Mouse (Mus musculus): Measurements from ENCODE around the gene Nipa1. TPM values are rescaled to one million over a fixed set of nuclear protein-coding genes. Genes with fewer than 3 reads are reported as not detected.

The Nipa1 gene
- polyA plus RNA-seq, 1 experiment from 2014 or later: 3.6 TPM

DNA sequence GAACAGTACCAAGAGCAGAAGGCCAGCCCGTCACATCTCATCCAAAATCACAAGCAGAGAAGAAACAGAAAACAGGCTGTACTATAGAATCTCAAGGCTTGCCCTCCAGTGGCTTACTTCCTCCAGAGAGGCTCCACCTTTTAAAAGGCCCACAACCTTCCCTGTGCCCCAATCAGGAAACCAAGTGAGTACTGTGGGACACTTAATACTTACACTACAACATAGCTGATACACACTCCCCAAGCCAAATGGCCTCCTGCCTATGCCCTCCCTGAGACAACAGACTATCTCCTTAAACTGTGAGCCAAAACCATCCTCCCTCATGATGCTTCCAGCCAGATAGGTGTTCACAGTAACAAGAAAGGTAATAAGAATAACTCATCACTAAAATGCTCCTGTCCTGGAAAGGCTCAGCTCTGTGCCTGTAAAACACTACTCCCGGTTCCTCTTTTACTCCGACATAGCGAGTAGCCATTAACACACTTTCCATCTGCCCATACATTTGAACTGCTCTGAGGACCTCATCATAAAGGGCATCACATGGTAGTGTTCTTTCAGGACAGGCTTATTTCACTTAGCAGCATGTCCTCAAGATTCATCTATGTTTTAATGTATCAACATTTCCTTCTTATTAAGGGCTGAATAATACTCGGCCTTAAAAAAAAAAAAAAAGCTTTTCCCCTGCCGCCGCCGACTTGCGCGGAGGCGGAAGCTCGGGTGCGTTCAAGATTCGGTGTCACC is 6.3 kb downstream of the Nipa1 start:
- Histone ChIP-seq H3K4me3 (replicated peaks; ENCODE audit: low read depth, low read length) (no peak overlapping the region), H3K4me1 (replicated peaks; ENCODE audit: insufficient read depth, low read length) (no peaks in the 10 kb centered on the region), H3K36me3 (ENCODE audit: insufficient read depth, low read length) (no peaks in the 10 kb centered on the region), H3K27me3 (ENCODE audit: insufficient read depth, low read length) (no peaks in the 10 kb centered on the region), H3K27ac (no peak overlapping the region), H3K9me3 (replicated peaks; ENCODE audit: low read length) (no peaks in the 10 kb centered on the region), H3K4me2 (ENCODE audit: low read length) (no peak overlapping the region), H3K9ac (ENCODE audit: low read depth, low read length) (no peak overlapping the region)
- ATAC-seq (replicated peaks; ENCODE audit: low FRiP score, low read depth) (no peak), DNase-seq (ENCODE audit: low spot score) (no peak)
- no peak for TF ChIP-seq CTCF (IDR thresholded peaks at IDR 0.05; ENCODE audit: low read depth)
- 95% methylated on average over 14 of the region's 14 CpGs for WGBS

DNA sequence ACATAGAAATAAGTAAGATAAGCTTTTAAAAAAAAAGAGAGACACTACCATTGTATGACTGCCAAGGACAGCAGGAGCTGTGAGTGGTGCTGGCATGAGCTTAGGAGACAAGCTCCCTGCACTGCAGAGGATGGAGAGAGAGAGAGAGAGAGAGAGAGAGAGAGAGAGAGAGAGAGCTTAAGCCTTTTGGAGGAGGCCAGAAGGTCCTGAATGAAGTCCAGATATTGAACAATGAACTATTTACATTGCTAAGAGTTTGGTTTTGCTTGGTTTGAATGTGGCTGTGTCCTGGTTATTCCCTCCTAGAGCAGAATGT is 8.8 kb downstream of the Nipa1 start:
- DNase-seq (ENCODE audit: low spot score) (no peak), ATAC-seq (replicated peaks; ENCODE audit: low FRiP score, low read depth) (no peak)
- no peaks in the 10 kb centered on the region for H3K4me1 ChIP-seq (replicated peaks; ENCODE audit: insufficient read depth, low read length)

DNA sequence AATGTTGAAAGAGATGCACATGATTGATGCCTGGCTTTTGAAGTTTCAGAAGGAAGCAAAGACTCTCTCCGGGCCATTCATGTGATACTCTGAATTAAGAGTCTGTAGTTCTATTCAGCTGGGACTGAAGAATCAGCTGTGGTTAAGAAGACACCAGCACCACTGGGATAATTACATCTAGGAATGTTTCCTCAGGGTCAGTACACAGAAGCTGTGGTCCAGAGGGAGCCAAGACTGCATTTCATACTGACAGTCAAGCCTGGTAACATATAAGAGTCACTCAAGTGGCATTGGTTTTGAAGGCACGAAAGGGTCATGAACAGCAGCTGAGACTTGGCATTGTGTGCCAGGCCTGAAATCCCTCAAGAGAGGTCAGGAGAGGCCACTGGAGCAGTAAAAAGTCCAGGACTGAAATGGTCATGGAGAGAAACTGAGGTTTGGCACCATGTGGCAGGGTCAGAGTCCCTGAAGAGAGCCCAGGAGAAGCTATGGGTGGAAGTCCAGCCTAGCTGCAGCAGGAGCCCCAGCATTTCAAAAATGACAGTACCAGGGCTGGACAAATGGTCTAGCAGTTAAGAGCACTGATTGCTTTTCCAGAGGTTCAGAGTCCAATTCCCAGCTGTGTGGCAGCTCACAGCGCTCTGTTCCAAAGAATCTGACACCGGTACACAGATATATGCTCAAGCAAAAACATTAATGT is 9.3 kb downstream of the Nipa1 start:
- DNase-seq (ENCODE audit: low spot score): no peak
- Histone ChIP-seq H3K4me2 (ENCODE audit: low read length) (no peak overlapping the region), H3K4me3 (replicated peaks; ENCODE audit: low read depth, low read length) (no peak overlapping the region), H3K4me1 (replicated peaks; ENCODE audit: insufficient read depth, low read length) (no peaks in the 10 kb centered on the region), H3K36me3 (ENCODE audit: insufficient read depth, low read length) (no peaks in the 10 kb centered on the region), H3K27me3 (ENCODE audit: insufficient read depth, low read length) (no peaks in the 10 kb centered on the region), H3K9me3 (replicated peaks; ENCODE audit: low read length) (no peaks in the 10 kb centered on the region), H3K27ac (no peak overlapping the region), H3K9ac (ENCODE audit: low read depth, low read length) (no peak overlapping the region)
- 81% methylated on average over 4 of the region's 4 CpGs for WGBS
- no peak for TF ChIP-seq CTCF (IDR thresholded peaks at IDR 0.05; ENCODE audit: low read depth)
- no peak for ATAC-seq (replicated peaks; ENCODE audit: low FRiP score, low read depth)

More for the DNA sequence above, 8.8 kb downstream of the Nipa1 start:
- TF ChIP-seq CTCF (IDR thresholded peaks at IDR 0.05; ENCODE audit: low read depth): no peak
- Histone ChIP-seq H3K27ac (no peak overlapping the region), H3K36me3 (ENCODE audit: insufficient read depth, low read length) (no peaks in the 10 kb centered on the region), H3K9me3 (replicated peaks; ENCODE audit: low read length) (no peaks in the 10 kb centered on the region), H3K9ac (ENCODE audit: low read depth, low read length) (no peak overlapping the region), H3K27me3 (ENCODE audit: insufficient read depth, low read length) (no peaks in the 10 kb centered on the region), H3K4me2 (ENCODE audit: low read length) (no peak overlapping the region), H3K4me3 (replicated peaks; ENCODE audit: low read depth, low read length) (no peak overlapping the region)

DNA sequence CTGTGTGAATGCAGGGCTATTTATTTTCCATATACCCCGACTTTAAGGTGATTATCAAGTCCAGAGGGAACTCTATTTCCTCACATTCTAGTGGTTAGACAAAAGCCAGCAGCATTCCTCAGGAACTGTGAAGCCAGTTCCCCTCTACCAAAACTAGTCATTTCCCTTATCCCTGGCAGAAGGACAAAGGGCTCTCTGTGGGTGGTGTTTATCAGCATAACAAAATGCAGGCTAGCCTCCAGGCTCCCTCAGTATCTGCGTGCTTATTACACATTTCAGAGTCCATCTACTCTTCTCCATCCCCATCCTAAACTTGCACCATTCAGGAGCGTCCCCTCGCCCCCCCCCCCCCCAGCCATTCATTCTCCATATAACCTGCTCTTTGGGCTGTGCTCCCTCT is 20.8 kb downstream of the Nipa1 start:
- H3K4me1 ChIP-seq (replicated peaks; ENCODE audit: insufficient read depth, low read length): no peaks in the 10 kb centered on the region
- no peak overlapping the region for H3K4me3 ChIP-seq (replicated peaks; ENCODE audit: low read depth, low read length)
- 21% methylated on average over 3 of the region's 4 CpGs for WGBS
- H3K27ac ChIP-seq: no peak overlapping the region
- no peaks in the 10 kb centered on the region for H3K36me3 ChIP-seq (ENCODE audit: insufficient read depth, low read length)
- ATAC-seq (replicated peaks; ENCODE audit: low FRiP score, low read depth): no peak
- DNase-seq (ENCODE audit: low spot score): no peak
- H3K4me2 ChIP-seq (ENCODE audit: low read length): no peak overlapping the region
- no peaks in the 10 kb centered on the region for H3K9me3 ChIP-seq (replicated peaks; ENCODE audit: low read length)
- no peak for TF ChIP-seq CTCF (IDR thresholded peaks at IDR 0.05; ENCODE audit: low read depth)
- no peak overlapping the region for H3K9ac ChIP-seq (ENCODE audit: low read depth, low read length)
- H3K27me3 ChIP-seq (ENCODE audit: insufficient read depth, low read length): no peaks in the 10 kb centered on the region

DNA sequence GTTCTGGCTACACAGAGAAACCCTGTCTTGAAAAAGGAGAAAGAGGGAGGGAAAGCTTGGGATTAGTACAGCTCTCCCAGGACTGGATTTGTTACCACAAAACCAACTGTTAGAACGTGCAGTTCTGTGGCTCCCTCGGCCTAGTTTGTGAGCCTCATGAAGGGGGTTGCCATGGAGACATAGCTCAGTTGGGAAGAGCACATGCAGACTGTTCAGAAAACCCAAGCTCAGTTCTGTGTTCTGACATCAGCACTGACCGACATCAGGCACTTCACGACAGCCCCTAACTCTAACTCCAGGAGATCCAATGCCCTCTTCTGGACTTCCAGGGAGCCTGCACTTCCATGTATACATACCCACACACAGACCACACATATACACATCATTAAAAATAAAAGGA is 24.7 kb downstream of the Nipa1 start:
- H3K4me3 ChIP-seq (replicated peaks; ENCODE audit: low read depth, low read length): no peak overlapping the region
- ATAC-seq (replicated peaks; ENCODE audit: low FRiP score, low read depth) (no peak), DNase-seq (ENCODE audit: low spot score) (no peak)
- no peak overlapping the region for H3K9ac ChIP-seq (ENCODE audit: low read depth, low read length)
- WGBS: 57% methylated on average over 4 of the region's 4 CpGs
- no peaks in the 10 kb centered on the region for H3K9me3 ChIP-seq (replicated peaks; ENCODE audit: low read length)
- H3K27me3 ChIP-seq (ENCODE audit: insufficient read depth, low read length): no peaks in the 10 kb centered on the region
- TF ChIP-seq CTCF (IDR thresholded peaks at IDR 0.05; ENCODE audit: low read depth): no peak
- H3K4me1 ChIP-seq (replicated peaks; ENCODE audit: insufficient read depth, low read length): no peaks in the 10 kb centered on the region
- no peak overlapping the region for H3K4me2 ChIP-seq (ENCODE audit: low read length)
- H3K36me3 ChIP-seq (ENCODE audit: insufficient read depth, low read length): no peaks in the 10 kb centered on the region
- H3K27ac ChIP-seq: no peak overlapping the region

DNA sequence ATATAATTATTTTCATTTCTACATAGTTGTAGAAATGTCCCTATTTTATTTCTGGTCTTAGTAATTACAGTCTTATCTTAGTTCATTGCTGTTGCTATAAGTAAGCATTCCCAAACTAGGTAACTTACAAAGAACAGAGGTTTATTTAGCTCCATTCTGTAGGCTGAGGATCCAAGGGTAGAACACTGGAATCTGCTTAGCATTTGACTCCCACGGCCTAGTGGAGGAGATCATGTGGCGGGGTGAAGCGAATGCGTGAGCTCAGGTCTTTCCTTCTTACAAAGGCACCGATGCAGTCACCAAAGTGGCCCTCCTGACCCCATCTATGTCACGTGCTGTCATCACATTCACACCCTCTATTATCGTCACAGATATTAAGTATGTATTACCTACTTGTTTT is 27.9 kb downstream of the Nipa1 start:
- no peak for TF ChIP-seq CTCF (IDR thresholded peaks at IDR 0.05; ENCODE audit: low read depth)
- WGBS: 89% methylated on average over 7 of the region's 7 CpGs
- Histone ChIP-seq H3K4me1 (replicated peaks; ENCODE audit: insufficient read depth, low read length) (no peaks in the 10 kb centered on the region), H3K4me2 (ENCODE audit: low read length) (no peak overlapping the region), H3K27ac (no peak overlapping the region), H3K4me3 (replicated peaks; ENCODE audit: low read depth, low read length) (no peak overlapping the region), H3K9ac (ENCODE audit: low read depth, low read length) (no peak overlapping the region), H3K36me3 (ENCODE audit: insufficient read depth, low read length) (no peaks in the 10 kb centered on the region), H3K27me3 (ENCODE audit: insufficient read depth, low read length) (no peaks in the 10 kb centered on the region), H3K9me3 (replicated peaks; ENCODE audit: low read length) (no peaks in the 10 kb centered on the region)
- no peak for DNase-seq (ENCODE audit: low spot score)
- ATAC-seq (replicated peaks; ENCODE audit: low FRiP score, low read depth): no peak
